Mouse (Mus musculus) mouse embryonic stem cell (cell line): ENCODE data around the gene Gpd1.

Experiments
- in situ Hi-C, 2 experiments: fragments of 300-500 bp; cut with MboI; formaldehyde crosslinking; loops; 1 replicate in 1 of 2; 3 replicates in 1 of 2; pipeline ENCODE4 v1.14.3; 2019 to 2020; ENCODE audit warnings: low sequenced_read_pairs in 2 of 2, low pct_unique_long_range_greater_than_20kb in 1 of 2, mixed read lengths in 1 of 2; ENCODE audit not compliant: unreplicated experiment in 1 of 2

Gene Gpd1

GRCm38 (mm10) chr15:99715982-99716746 is 1.2 kb upstream of the Gpd1 start:
- in situ Hi-C loops: no loop called here

- in situ Hi-C loops: no loop called here
Observed at GRCm38 (mm10) chr15:99716814-99717213, 501 bp upstream of the Gpd1 start.

DNA sequence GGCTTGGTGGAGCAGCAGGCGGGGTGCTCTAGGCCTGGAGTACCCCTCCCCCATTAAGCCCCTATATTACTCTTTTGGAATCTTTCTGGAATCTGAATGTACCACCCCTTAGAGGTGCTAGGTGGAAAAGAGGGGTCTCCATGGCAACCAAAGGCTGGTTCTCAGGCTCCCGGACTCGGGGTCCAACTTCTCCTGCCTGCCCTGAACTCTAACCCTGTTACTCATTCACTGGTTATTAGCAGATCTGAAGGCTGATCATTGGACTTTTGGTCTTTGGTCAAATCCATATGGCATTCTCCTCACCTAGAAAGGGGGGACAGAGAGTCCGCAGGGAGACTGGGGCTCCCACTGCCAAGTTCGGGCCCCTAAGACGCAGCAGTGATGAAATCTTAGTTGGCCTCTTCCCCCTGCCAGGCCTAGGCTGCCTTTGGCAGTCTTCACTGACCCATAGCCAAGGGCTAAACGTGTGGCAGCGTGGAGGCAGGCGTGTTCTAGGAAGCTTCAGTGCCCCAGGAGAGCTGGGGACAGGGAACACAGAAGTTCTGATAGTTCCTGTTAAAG is 1.2 kb downstream of the Gpd1 start:
- in situ Hi-C loops: no loop called here

DNA sequence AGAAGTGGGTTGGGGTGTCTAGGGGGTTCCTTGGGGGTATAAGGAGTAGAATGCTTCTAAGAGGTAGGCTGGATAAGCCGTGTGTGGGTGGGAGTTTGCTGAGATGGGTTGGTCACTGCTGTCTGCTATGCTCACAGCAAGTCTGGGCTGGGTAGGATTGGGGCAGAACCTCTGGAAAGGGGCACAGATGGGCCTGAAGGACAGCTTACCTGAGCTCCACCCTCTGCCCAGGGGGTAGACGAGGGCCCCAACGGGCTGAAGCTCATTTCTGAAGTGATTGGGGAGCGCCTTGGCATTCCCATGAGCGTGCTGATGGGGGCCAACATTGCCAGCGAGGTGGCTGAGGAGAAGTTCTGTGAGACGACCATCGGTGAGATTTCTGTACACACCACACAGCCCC is 2.5 kb downstream of the Gpd1 start:
- in situ Hi-C loops: no loop called here

DNA sequence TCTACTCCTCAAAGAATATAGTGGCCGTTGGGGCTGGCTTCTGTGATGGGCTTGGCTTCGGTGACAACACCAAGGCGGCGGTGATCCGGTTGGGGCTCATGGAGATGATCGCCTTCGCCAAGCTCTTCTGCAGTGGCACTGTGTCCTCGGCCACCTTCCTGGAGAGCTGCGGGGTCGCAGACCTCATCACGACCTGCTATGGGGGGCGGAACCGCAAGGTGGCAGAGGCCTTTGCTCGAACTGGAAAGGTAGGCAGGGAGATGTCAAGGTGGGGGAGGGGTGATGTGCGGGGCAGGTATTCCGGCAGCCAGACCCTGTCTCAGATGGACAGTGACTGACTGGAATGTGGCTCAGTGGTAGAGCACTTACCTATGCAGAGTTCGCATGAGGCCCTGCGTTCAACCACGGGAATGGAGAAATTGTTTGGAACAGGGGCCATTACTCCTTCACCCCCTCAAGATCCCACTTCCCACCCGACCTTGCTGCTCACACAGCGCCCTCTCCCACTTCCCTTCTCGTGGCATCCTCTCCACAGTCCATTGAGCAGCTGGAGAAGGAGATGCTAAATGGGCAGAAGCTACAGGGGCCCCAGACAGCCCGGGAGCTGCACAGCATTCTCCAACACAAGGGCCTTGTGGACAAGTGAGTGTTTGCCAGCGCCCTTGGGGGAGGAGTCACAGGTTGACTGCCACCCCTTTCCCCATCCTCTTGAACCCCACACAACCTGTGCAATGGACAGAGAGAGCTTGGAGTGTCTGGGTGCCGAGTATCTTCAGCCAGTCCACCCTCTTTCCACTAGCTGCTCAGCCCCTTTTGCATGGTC is 4.8 kb downstream of the Gpd1 start:
- in situ Hi-C loops: no loop called here

- in situ Hi-C loops: no loop called here
Observed at GRCm38 (mm10) chr15:99723120-99723514, 5.8 kb downstream of the Gpd1 start.

DNA sequence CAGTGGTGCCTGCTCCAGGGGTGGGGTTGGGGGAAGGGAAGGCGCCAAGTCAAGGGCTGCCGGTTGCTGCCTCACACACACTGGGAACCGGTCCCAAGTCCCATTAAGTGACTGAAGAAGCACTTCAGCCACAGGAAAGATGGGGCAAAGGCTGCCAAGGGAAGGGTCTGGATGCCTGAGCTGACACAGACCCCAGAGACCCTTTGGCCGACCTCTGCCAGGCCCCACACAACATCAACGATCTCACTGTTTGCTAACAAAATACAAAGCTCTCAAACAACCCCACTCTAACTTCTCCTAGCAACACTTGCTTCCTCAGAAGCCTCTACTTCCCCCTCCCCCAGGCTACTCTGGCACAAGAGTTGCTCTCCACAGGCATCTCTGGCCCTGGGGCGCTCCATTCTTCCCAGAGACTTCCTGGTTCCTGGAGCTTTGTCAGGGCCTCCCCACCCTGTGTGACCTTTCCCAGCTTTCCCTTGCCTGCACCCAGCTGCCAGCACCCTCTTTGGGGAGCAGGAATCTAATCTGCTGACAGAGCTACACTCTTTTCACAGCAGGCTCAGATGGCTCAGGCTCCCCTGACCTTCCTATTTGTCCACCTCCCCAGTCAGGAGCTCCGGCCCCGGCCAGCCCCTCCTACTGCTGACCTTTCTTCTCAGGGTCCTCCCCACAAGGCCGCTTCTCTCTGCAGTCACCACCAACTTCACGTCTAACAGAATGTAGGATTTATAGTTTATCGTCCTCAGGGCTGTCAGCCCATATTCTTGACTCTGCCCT is 6.4 kb downstream of the Gpd1 start:
- in situ Hi-C loops: no loop called here

DNA sequence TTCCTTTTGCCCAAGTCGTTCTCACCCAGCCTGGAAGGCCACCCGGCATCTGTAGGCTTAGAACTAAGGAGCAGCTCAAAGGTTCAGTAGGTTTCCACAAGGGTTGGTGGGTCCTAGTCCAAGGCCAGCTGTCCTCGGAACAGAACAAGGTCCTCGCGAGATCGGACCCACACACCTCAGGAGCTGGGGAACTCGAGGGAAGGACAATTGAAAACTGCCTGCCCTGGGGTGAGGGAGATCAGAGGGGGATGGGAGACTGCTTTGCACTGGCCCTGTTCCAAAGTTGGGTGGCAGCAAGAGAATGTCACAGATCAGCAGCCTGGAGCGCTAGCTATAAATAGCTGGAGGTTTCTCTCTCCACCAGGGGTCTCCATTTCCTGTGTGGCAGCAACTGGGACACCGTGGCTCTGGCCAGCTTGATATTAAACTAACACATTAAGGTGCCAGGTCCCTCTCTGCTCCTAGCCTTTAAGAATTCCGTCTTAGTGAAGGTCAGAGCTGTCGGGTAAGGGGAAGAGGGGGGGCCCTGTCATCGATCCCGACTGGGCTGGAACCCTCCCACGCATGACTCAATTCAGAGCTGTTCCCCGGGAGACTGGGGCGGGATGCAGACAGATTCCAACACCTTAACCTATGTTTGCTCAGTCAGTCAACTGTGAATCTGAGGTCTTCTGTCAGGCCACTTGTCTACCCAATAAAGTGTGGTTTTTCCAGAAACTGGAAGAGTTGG is 7.1 kb downstream of the Gpd1 start:
- in situ Hi-C loops: loop anchor here in 1 of 2 experiments (5.0 kb wide), 1 partner anchor 183 kb away; no protein-coding TSS in a partner anchor

- in situ Hi-C loops: loop anchor here in 1 of 2 experiments (5.0 kb wide), 1 partner anchor 182 kb away; no protein-coding TSS in a partner anchor
Observed at GRCm38 (mm10) chr15:99725341-99726155, 8.2 kb downstream of the Gpd1 start, which contains the start of gene Cox14. TSS of gene Cox14 (plus strand) at chr15:99725618.

GRCm38 (mm10) chr15:99726549-99726948 is 9.2 kb downstream of the Gpd1 start:
- in situ Hi-C loops: loop anchor here in 1 of 2 experiments (5.0 kb wide), 1 partner anchor 181 kb away; no protein-coding TSS in a partner anchor

DNA sequence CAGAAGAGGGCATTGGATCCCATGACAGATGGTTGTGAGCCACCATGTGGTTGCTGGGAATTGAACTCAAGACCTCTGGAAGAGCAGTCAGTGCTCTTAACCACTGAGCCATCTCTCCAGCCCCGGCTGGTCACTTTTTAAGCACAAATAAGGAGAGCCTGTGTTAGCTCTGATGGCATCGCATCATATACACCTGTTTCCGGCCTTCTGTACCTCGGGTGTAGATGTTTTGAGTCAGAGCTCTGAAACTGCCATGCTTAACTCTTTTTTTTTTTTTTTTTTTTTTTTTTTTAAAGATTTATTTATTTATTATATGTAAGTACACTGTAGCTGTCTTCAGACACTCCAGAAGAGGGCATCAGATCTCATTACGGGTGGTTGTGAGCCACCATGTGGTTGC is 9.7 kb downstream of the Gpd1 start:
- in situ Hi-C loops: loop anchor here in 1 of 2 experiments (5.0 kb wide), 1 partner anchor 180 kb away; no protein-coding TSS in a partner anchor

DNA sequence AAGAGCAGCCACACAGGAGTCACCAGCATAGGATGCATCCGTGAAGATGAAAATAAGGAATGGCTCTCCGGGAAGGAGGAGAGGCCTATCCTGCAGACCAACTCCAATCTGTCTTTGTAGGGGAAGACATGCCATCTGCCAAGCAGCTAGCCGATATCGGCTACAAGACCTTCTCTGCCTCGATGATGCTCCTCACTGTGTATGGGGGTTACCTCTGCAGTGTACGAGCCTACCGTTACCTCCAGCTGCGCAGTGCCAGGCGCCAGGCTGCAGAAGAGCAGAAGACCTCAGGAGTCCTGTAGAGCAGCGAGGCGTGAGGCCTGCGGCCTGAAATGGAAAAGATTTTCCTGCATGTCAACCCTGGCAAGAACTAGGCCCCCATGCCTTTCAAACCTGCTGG is 10.2 kb downstream of the Gpd1 start:
- in situ Hi-C loops: loop anchor here in 1 of 2 experiments (5.0 kb wide), 1 partner anchor 180 kb away; no protein-coding TSS in a partner anchor

GRCm38 (mm10) chr15:99728211-99728610 is 10.9 kb downstream of the Gpd1 start:
- in situ Hi-C loops: loop anchor here in 1 of 2 experiments (5.0 kb wide), 1 partner anchor 179 kb away; no protein-coding TSS in a partner anchor

DNA sequence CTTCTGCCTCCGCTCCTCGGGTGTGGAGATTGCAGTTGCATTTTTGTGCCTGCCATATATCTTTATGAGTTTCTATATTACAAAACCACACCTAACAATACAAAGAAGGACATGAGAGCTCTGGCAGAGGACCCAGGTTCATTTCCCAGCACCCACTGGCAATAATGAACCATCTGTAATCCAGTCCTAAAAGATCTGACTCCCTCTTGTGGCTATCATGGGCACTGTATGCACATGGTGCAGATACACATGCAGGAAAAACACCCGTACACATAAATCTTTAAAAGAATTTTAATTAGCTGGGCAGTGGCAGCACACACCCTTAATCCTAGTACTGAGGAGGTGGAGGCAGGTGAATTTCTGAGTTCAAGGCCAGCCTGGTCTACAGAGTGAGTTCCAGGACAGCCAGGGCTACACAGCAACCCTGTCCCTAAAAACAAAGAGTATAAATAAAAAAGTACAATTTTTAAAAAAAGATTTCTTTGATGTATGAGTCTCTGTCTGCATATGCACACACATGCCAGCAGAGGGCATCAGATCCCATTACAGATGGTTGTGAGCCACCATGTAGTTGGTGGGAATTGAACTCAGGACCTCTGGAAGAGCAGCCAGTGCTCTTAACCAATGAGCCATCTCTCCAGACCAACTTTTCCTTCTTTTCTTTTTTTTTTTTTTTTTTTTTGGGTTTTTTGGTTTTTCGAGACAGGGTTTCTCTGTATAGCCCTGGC is 11.9 kb downstream of the Gpd1 start:
- in situ Hi-C loops: loop anchor here in 1 of 2 experiments (5.0 kb wide), 1 partner anchor 178 kb away; no protein-coding TSS in a partner anchor

DNA sequence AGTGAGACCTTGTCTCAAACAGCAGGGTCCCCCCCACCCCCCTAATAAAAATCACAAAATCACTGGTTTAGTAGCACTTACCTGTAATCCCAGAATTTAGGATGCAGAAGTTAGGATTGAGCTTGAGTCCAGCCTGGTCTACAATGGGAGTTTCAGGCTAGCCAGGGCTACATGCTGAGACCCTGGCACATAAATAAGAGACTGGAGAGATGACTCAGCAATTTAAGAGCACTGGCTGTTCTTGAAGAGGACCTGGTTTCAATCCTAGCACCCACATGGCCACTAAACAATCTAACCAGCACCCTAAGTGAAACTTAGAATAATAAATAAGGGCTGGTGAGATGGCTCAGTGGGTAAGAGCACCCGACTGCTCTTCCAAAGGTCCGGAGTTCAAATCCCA is 13.9 kb downstream of the Gpd1 start:
- in situ Hi-C loops: no loop called here

- in situ Hi-C loops: no loop called here
Observed at GRCm38 (mm10) chr15:99731678-99732077, 14.4 kb downstream of the Gpd1 start.
